Mouse (Mus musculus) liver, embryonic 14 days (tissue): ENCODE results near the gene Prss57. TPM values are rescaled to one million over a fixed set of nuclear protein-coding genes. Genes with fewer than 3 reads are reported as not detected.

Source experiments
- polyA plus RNA-seq: library from polyadenylated mRNA; depleted of rRNA; stranded (reverse); fragments of >200 nt; gene quantifications from 2 replicates; pipeline ENCODE4 v1.2.3, GENCODE M21; 2012; rRNA removed

Prss57 gene
- 1.9 and 3.0 TPM in 2 replicates for polyA plus RNA-seq

GRCm38 (mm10) chr10:79790861-79791260 lies at the start of gene Prss57:
Gene Prss57, minus strand, starts transcription at chr10:79790961.

GRCm38 (mm10) chr10:79820782-79821181 lies 30.0 kb upstream of the Prss57 start, which contains the start of gene Misp:
Gene Misp, plus strand, starts transcription at chr10:79820989.

GRCm38 (mm10) chr10:79793051-79793737 lies 2.4 kb upstream of the Prss57 start, which contains the start of gene Palm:
Gene Palm, plus strand, starts transcription at chr10:79793572.

GRCm38 (mm10) chr10:79777103-79777531 lies 13.6 kb downstream of the Prss57 start, which contains the start of gene Fstl3:
Gene Fstl3, plus strand, starts transcription at chr10:79777272.

GRCm38 (mm10) chr10:79766508-79767325 lies 24.0 kb downstream of the Prss57 start, which contains the start of gene Rnf126:
Gene Rnf126, minus strand, starts transcription at chr10:79766952.

GRCm38 (mm10) chr10:79754856-79755516 lies 35.8 kb downstream of the Prss57 start, which contains the start of gene Fgf22:
Gene Fgf22, plus strand, starts transcription at chr10:79755076.

GRCm38 (mm10) chr10:79745898-79746773 lies 44.6 kb downstream of the Prss57 start, which contains the start of gene Polrmt:
Gene Polrmt, minus strand, starts transcription at chr10:79746581.

Other genes with a start within 250 kb of the Prss57 start
- gene Mier2, start 235.8 kb downstream of the Prss57 start, polyA plus RNA-seq = 13.2 and 15.8 TPM in 2 replicates
- gene Theg, start 203.6 kb downstream of the Prss57 start, polyA plus RNA-seq = not detected in 2 replicates
- gene C2cd4c, start 176.9 kb downstream of the Prss57 start, polyA plus RNA-seq = 0.02 TPM in 2 replicates
- gene Shc2, start 153.0 kb downstream of the Prss57 start, polyA plus RNA-seq = 0.12 and 0.34 TPM in 2 replicates
- gene Odf3l2, start 145.2 kb downstream of the Prss57 start, polyA plus RNA-seq = not detected in 2 replicates
- 0.15 and 0.27 TPM in 2 replicates for gene Madcam1, start 126.4 kb downstream of the Prss57 start, polyA plus RNA-seq
- 13.3 and 13.8 TPM in 2 replicates for gene Tpgs1, start 121.6 kb downstream of the Prss57 start, polyA plus RNA-seq
- 114 and 122 TPM in 2 replicates for gene Cdc34, start 108.8 kb downstream of the Prss57 start, polyA plus RNA-seq
- 0.07 and 0.23 TPM in 2 replicates for gene Gzmm, start 101.9 kb downstream of the Prss57 start, polyA plus RNA-seq
- gene Bsg, start 86.5 kb downstream of the Prss57 start, polyA plus RNA-seq = 516 and 611 TPM in 2 replicates
- gene Hcn2, start 74.3 kb downstream of the Prss57 start, polyA plus RNA-seq = 0.07 and 0.08 TPM in 2 replicates
- gene Polrmt, start 44.4 kb downstream of the Prss57 start, polyA plus RNA-seq = 15.2 and 16.1 TPM in 2 replicates
- not detected in 2 replicates for gene Fgf22, start 35.9 kb downstream of the Prss57 start, polyA plus RNA-seq
- 40.0 and 46.4 TPM in 2 replicates for gene Rnf126, start 24.0 kb downstream of the Prss57 start, polyA plus RNA-seq
- gene Fstl3, start 13.7 kb downstream of the Prss57 start, polyA plus RNA-seq = 0.50 and 0.51 TPM in 2 replicates
- 3.6 and 3.9 TPM in 2 replicates for gene Palm, start 2.6 kb upstream of the Prss57 start, polyA plus RNA-seq
- 0.16 TPM in 2 replicates for gene Misp, start 30.0 kb upstream of the Prss57 start, polyA plus RNA-seq
- 117 and 130 TPM in 2 replicates for gene Ptbp1, start 63.5 kb upstream of the Prss57 start, polyA plus RNA-seq
- gene Prtn3, start 83.5 kb upstream of the Prss57 start, polyA plus RNA-seq = 119 and 171 TPM in 2 replicates
- 6.2 and 6.7 TPM in 2 replicates for gene Plppr3, start 83.7 kb upstream of the Prss57 start, polyA plus RNA-seq
- gene Elane, start 95.3 kb upstream of the Prss57 start, polyA plus RNA-seq = 36.8 and 63.1 TPM in 2 replicates
- 0.03 TPM in 1 of 2 replicates, not detected in the other for gene Cfd, start 99.9 kb upstream of the Prss57 start, polyA plus RNA-seq
- 11.7 and 12.4 TPM in 2 replicates for gene Med16, start 118.0 kb upstream of the Prss57 start, polyA plus RNA-seq
- not detected in 2 replicates for gene Gm26602, start 119.9 kb upstream of the Prss57 start, polyA plus RNA-seq
- gene Kiss1r, start 126.0 kb upstream of the Prss57 start, polyA plus RNA-seq = 0.23 and 0.24 TPM in 2 replicates
- gene R3hdm4, start 130.2 kb upstream of the Prss57 start, polyA plus RNA-seq = 28.2 and 33.7 TPM in 2 replicates
- gene Arid3a, start 136.1 kb upstream of the Prss57 start, polyA plus RNA-seq = 4.7 and 5.8 TPM in 2 replicates
- 22.7 and 23.6 TPM in 2 replicates for gene Wdr18, start 169.2 kb upstream of the Prss57 start, polyA plus RNA-seq
- gene Grin3b, start 179.8 kb upstream of the Prss57 start, polyA plus RNA-seq = 0.02 and 0.05 TPM in 2 replicates
- 49.9 and 57.6 TPM in 2 replicates for gene Tmem259, start 193.4 kb upstream of the Prss57 start, polyA plus RNA-seq
- 13.6 and 16.7 TPM in 2 replicates for gene Cnn2, start 197.6 kb upstream of the Prss57 start, polyA plus RNA-seq
- 8.8 and 11.5 TPM in 2 replicates for gene Abca7, start 205.5 kb upstream of the Prss57 start, polyA plus RNA-seq
- 17.5 and 19.8 TPM in 2 replicates for gene Arhgap45, start 225.7 kb upstream of the Prss57 start, polyA plus RNA-seq
- 118 and 119 TPM in 2 replicates for gene Polr2e, start 248.8 kb upstream of the Prss57 start, polyA plus RNA-seq